Mouse (Mus musculus) c-Kit-positive CD71-positive TER-119-positive erythroid progenitor cells, embryonic 14.5 days (primary cell): ENCODE results near the gene 1700066M21Rik.

Source experiments
- DNase-seq: peaks from one replicate; pipeline ENCODE4 v3.0.0-alpha.2; 2013; ENCODE audit warnings: low spot score

1700066M21Rik gene

GRCm38 (mm10) chr1:57377376-57378341, at the start of gene 1700066M21Rik:
Gene 1700066M21Rik (plus strand): TSS chr1:57377620.
- DNase-seq, result peak; percentile 88

GRCm38 (mm10) chr1:57329285-57330093, 47.9 kb upstream of the 1700066M21Rik start:
- DNase-seq, result no peak

- DNase-seq, result no peak
Observed at GRCm38 (mm10) chr1:57330228-57330627, 47.2 kb upstream of the 1700066M21Rik start.

GRCm38 (mm10) chr1:57332040-57332439, 45.4 kb upstream of the 1700066M21Rik start:
- no peak for DNase-seq

DNA sequence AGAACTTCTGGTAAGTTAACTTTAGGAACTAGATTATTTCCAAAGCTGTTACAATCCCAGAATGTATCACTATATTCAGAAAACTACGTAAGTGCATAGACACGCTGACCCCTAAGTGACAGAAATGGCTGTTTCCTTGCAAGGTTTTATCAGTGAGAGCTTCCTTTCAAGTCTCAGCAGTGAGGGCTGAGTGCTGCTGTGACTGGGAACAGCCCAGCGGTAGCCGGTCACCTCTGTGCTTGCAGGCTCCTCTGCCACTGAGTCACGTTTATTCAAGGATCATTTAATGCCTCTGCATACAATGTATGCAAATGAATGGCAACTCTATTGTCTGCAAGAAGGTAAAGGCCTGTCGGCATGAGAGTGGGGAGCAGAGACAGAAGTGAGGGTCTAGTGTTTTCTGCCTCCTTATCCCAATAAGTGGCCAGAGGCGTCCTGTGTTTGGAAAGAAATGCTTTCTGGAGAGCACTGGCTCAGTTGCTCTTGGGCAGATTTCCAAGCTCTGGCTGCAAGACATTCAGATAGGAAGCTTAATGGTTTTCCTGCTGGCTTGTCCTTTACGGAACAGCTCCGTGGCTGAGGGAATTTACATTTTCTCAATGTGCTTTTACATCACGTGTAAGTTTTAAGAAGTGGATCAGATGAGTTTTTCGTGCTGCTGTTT, 43.7 kb upstream of the 1700066M21Rik start:
- no peak for DNase-seq

DNA sequence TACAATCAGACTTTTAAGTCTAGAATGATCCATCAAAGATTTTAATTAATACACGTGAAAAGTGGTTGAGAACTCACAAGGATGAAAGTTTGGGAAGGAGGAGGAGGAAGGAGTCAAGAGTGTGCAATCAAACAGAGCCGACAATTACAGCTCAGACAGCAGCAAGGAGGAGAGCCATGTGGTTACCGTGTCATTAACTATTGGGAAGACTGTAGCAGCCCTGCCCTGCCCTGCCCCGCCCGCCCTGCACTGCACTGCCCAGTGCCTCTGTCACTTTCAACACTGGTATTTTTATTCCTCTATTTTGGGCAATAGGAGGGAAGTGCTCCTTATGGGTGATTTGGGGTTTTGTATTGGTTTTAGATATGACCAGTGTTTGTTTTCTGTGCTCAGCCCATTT, 42.2 kb upstream of the 1700066M21Rik start:
- no peak for DNase-seq

GRCm38 (mm10) chr1:57339156-57339796, 38.1 kb upstream of the 1700066M21Rik start:
- peak; percentile 3 for DNase-seq

DNA sequence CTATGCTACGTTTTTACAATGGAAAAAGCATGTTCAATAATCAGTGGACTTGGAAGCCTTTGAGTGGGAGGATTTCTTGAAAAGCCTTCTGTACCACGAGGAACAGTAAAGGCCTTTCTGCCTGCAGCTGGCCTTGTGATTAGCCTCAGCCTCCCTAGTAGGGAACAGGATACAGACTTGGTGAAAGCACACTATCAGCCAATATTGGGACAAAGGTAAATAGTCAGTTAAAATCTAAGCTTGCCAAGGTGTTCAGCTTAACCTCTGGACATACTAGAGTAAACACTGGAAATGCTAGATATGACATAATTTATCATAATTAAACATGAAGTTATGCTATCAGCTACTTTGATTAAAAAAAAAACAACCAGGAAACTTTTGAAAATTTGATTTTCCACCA, 36.2 kb upstream of the 1700066M21Rik start:
- no peak for DNase-seq

GRCm38 (mm10) chr1:57347487-57347886, 29.9 kb upstream of the 1700066M21Rik start:
- DNase-seq, result no peak

GRCm38 (mm10) chr1:57351941-57352340, 25.5 kb upstream of the 1700066M21Rik start:
- DNase-seq, result no peak

GRCm38 (mm10) chr1:57358546-57358945, 18.9 kb upstream of the 1700066M21Rik start:
- no peak for DNase-seq

GRCm38 (mm10) chr1:57367446-57367845, 10.0 kb upstream of the 1700066M21Rik start:
- DNase-seq, result no peak

DNA sequence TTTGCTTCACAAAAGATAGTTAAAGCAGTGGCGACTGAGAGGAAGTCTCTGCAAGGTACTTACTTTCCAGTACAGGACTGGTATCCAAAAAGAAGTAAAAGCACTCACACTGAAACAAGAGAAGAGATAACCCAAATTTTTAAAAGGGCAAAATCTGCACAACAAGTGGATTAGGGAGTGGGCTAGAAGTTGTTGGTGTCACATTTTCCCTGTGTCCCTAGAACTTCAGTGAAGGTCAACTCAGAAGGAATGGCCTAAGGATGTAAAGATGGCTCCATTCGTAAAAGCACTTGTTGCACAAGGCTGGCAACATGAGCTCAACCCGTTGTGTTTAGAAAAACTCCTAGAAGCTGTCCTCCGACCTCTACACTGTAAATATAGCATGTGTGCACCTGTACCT, 8.3 kb upstream of the 1700066M21Rik start:
- no peak for DNase-seq

GRCm38 (mm10) chr1:57370451-57370850, 7.0 kb upstream of the 1700066M21Rik start:
- no peak for DNase-seq

- DNase-seq, result no peak
Observed at GRCm38 (mm10) chr1:57375276-57375675, 2.1 kb upstream of the 1700066M21Rik start.

- peak; percentile 50 for DNase-seq
Observed at GRCm38 (mm10) chr1:57376806-57377205, 614 bp upstream of the 1700066M21Rik start.

DNA sequence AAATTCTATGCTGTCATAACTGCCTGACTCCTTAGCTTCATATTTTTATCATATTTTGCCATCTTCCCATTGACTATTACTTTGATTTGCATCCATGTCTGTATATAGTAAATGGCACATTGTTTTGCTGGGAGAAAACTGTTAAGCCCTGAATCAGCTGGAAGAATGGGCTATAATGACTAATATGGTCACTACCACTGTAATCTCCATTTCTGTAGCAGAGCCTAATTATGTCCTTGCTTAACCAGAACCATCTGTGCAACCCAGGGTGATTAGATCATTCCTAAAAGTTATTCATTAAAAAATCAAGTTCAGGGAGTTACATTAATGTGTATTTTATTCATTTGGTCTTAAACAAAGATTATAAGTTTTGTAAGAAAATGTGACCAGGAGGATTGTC, 9.1 kb downstream of the 1700066M21Rik start:
- DNase-seq, result no peak

DNA sequence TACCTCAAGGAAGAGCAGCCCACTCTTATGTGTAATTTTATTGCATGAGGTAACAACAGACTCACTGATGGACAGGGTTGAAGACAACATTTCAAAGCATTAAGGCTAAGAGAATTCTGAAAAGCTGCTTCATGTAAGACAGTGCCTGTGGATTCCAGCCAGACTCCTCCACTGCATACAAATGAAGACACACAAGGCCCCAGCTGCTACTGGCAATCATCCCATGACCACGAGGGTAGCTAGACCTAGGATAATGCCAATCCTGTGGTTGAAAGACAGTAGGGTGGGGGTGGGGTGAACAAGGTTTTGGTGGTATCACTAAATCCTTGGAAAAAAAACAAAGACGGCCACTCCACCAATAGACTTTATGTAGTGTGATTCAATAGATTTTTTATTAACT, 10.5 kb downstream of the 1700066M21Rik start:
- no peak for DNase-seq

DNA sequence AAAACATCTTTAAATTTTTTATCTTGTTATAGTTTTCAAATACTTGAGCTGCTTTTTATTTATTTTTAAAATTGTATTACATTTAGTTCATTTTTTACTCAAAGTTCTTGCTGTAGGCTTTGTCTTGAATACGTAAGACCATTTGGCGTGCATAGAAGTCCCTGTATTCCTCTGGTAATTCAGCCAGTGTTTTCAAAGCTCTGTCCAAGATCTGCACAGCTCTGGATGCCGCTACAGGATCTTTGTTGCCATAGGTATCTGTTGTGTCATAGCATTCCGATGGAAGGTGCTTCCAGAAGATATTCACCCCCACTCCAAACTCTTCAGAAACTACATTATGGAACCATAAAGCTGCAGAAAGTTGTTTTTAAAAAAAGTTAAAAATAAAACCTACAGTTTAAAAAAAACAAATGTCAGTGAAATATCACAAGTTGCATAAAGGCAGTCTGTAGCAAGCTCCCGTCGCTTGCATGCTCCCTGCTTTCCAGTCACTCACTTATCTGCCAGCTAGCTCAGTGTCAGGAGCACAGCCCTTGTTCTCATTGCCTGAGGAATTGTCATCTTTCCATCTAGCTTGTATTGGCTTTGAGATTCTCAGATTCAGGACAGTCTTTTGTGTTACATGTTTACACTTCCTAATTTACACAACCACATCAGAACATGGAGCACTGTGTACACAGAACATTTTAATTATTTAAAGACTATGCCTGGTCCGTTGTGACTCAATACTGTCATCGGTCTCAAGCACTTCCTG, 11.2 kb downstream of the 1700066M21Rik start:
- DNase-seq, result no peak

GRCm38 (mm10) chr1:57390993-57391790, 13.8 kb downstream of the 1700066M21Rik start:
- no peak for DNase-seq
